Mouse (Mus musculus): ENCODE data around the gene Wdr92. TPM values are rescaled to one million over a fixed set of nuclear protein-coding genes. Genes with fewer than 3 reads are reported as not detected.

Wdr92 gene
- total RNA-seq (2015; ENCODE audit: low replicate concordance) = 3.3 and 7.1 TPM in 2 replicates
- 7.8 and 14.5 TPM in 2 replicates for total RNA-seq (2017; ENCODE audit: low replicate concordance)

DNA sequence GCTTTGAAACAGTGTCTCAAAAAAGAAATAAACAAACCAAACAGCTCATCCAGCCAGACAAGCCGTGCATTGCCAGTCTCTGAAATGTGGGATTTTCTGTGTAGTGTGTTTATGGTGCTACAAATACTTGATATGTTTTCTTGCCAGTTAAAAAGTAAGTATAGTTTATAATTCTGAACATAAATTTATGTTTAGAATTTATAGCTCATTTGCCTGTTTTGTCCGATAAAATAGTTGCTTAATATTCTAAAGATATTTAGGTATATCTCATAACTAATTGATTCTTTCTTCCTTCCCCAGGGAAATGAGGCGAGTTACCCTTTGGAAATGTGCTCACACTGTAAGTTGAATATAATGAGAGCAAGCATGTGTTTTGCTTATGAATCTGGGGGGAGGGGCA lies at the start of gene Wdr92:
Wdr92 (plus strand) TSS at position 301 of the 400 bp plus-strand sequence.
- no peak for ATAC-seq (replicated peaks; ENCODE audit: low FRiP score, poor library complexity, severe bottlenecking)

DNA sequence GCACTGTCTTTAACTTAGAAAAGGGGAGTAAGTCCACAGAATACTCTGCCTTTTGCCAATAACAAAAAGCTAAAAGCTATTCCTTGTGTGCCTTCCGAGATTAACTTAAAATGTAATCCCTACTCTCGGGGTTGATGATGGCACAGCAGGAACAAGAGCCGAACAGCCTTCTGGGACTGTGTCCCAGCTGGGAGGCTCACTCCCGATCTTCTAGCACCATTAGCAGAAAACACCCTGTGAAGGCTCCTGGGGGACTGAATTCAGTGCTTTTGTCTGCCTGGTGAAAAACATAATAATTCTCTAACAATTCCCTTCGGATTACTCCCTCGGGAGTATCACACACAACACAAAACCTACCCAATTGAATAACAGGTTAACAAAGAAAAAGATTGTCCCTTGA lies 46.3 kb upstream of the Wdr92 start:
- ATAC-seq (replicated peaks; ENCODE audit: low FRiP score, poor library complexity, severe bottlenecking) = no peak

DNA sequence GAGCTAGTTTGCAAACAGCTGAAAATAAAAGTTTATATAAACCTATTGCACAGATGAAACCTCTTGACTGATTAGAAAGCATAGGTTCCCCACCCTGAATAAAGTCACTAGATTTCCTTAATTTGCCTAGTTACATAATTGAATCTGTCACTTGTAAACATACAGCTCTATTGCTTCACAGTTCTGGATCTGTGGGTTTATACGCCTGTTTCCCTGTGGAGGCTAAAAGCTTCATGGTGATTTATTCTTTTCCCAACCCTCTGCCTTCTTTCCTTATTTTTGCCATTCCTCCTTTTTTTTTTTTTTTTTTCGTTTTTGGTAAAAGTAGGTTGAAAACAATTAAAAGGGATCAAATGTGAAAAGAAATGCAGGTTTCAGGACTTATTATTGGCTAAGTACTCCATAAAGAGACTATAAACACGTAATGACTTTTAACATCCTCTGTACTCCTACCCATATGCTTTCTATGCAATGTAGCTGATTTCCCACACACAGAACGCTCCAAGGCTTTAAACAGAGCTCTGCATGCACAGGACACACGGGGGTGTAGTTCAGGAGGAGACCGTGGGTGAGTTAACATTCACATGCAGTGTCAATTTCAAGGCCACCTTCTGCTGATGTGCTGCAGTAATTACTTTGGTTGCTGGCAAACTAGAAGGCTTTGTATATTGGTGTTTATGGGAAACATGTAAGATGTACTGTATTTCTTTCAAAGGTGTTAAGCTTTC lies 43.4 kb upstream of the Wdr92 start:
- ATAC-seq (replicated peaks; ENCODE audit: low FRiP score, poor library complexity, severe bottlenecking) = no peak

DNA sequence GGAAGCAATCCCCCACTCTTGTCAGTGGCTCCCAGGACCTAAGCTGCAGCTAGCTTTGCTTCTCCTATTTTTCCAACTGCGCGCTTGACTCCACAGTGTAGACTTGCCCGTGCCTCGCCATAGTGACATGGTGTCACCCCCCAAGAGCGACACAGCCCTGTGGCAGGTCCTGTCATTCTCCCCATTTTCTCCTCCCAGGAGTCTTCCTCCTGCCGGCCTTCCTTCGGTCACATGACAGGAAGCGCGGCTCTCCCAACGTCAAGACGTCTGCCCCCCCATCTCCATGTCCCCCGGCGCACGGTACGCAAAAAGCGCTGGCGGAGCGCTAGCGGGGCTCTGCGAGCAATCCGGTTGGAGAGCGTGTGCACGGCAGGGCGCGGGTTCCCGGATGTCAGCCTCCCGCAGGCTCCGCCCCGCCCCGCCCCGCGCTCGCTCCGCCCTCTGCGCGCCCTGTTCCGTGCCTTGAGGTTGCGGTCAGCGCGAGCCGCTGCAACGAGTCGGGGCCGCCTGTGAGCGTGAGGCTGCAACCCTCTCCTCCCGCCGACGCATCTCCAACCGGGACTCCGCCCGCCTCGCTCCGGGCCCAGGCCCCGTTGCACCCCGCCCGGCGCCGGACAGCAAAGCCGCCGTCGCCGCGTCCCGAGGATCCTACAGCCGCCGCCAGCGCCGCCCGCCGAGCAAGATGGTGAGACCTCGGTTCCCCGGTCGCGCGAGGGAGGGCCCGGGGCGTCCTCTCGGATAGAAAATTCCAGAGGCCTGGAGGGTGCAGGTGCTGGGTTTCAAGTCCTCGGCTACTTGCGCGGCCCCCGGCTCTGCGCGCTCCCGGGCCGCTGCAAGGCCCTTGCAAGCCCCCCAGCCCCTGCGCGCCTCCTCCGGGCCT lies 22.8 kb upstream of the Wdr92 start, which contains the start of gene Ppp3r1:
Ppp3r1 (plus strand) TSS at position 406 of the 880 bp plus-strand sequence.
- ATAC-seq (replicated peaks; ENCODE audit: low FRiP score, poor library complexity, severe bottlenecking) = peak; percentile 96

DNA sequence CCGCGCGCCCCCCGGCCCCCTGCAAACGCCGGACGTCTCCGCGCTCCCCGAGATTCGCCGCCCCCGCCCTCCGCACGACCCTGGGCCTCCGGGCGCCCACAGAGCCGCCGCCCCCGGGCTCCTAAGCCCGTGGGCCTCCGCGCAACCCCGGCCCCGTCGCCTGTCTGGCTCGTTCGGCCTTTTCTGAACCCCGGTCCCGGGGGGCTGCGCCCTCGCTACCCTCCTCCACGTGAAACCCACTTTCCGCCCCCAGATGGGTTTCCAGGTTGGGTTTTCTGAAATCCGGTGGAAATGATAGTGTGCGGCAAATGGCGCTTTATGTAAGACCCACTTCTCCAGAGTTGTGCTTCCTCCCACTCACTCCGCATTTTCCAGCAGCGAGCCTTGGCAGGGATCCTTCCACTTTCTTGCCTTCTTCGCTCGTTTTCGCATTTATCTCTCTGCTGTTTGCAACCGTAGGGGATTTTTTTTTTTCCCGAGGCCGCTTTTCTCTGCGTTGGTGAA lies 22.1 kb upstream of the Wdr92 start:
- ATAC-seq (replicated peaks; ENCODE audit: low FRiP score, poor library complexity, severe bottlenecking) = 0 out of 2 replicates have a peak, but pooled peaks have one; percentile 16

DNA sequence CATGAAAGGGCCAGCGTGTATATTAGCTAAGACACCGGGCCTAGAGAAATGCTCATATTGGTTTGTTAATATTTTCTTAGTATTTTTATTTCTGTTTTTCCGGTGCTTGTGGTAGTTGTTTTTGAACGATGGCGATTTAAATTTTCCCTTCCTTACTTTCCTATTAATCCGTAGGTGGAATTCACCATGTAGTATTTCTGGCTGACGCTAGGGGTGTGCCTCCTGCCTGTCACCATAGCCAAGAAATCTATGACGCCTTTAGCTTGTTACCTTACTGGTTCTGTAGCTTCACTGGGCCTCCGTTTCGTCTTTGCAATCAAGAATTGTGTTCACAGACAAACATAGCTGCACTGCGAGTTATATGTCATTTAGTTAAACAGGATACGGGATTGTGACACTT lies 21.7 kb upstream of the Wdr92 start:
- peak; percentile 87 for ATAC-seq (replicated peaks; ENCODE audit: low FRiP score, poor library complexity, severe bottlenecking)

DNA sequence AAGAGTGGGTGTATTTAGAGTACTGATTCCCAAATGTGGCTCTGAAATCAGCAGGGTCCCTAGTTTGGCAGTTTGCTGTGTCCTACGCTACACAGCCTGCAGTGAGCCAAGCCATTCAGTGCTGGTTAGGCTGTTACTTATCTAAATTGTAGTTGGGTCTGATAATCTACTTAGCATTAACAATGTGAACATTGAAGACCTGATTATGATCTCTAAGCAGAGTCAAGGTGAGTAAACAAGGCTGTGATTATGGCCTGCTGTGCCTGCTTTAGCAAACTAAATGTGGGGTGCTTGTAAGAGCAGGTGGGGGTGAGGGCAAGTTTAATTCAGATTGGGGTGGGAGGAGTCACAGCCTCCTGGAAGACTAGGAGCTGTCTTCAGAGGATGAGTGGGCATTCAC lies 18.0 kb upstream of the Wdr92 start:
- no peak for ATAC-seq (replicated peaks; ENCODE audit: low FRiP score, poor library complexity, severe bottlenecking)

DNA sequence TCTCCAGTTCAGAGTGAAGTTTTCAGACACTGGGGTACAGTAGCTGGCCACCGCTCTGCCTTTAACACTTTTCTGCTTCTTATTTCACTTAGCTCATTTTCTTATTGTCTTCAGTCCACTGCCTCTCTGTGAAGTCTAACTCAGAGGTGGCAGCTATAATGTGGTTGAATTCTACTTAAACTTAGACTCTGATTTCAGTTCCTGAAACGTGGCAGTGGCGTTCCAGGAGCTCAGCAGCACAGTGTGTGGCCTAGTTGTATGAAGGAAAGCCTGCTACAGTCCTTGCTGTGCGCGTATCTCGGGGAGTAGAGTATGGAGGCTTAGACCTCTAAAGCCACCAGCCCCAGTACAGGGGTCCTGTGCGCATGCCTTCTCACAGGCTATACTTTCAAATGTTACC lies 15.3 kb upstream of the Wdr92 start:
- ATAC-seq (replicated peaks; ENCODE audit: low FRiP score, poor library complexity, severe bottlenecking) = no peak

DNA sequence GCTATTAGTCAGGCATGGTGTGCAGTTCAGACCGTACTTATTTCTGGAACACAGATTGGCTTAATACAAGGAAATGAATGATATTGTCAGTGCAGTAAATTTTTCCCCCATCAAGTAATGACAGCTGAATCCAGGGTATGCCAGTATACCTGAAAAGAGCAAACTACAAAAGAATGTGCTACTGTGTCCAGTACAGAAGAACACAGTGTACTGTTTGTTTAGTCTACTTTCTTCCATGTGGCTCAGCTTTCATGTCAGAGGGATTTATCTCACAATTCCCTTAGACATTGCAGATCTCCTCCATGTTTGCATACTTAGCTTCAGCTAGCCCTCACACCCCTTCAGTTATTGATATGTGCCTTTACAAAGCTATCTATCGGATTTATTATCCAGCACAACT lies 12.6 kb upstream of the Wdr92 start:
- no peak for ATAC-seq (replicated peaks; ENCODE audit: low FRiP score, poor library complexity, severe bottlenecking)

DNA sequence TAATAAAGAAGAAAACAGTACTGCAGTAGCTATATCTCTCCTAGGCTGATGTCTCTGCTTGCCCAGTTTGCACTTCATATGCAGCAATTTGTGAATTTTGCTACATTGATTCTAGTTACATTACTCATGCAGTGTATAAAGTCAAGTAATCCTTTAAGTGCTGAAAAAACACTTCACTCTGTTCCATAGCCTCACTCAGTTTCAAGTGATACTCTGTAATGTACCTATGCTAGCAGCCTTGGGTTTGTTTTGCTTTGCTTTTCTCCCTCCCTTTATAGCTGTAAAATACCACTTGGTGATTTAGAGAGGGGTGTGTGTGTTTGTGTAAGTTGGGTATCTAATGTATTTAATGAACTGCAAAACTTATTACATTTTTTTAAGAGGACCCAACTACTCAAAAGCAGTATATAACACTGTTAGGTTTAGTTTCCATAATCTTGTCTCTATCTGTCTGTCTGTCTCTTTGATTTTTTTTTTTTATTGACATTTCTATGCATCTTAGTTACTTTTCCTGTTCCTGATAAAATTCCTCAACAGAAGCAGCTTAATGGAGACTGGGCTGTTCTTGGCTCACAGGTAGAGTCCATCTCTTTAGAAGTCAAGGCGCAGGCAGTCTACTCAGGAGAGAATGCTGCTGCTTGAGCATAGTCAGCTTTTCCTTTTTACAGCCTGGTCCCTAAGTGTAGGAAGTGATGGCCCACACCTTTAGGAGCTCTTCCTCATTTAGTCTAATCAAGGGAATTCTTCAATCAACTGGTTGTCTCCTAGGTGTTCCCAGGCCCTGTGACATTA lies 10.8 kb upstream of the Wdr92 start:
- no peak for ATAC-seq (replicated peaks; ENCODE audit: low FRiP score, poor library complexity, severe bottlenecking)

DNA sequence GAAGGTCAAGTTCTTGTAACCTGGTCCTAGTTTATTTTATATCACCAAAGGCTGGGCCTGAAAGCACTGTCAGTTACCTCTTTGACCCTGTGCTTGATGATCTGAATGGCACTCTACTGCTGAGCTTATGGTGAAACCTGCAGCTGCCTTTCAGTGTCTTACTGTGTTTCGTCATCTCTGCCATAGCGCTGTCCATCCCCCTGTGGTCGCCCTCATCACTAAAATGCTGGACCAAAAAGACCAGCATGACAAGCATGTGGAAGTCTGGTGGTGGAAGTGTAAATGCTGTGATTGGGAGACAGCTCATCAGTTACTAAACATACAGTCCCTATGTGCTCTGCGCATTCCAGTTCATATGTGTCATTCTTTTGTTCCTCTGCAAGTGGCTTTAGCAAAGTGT lies 9.6 kb upstream of the Wdr92 start:
- ATAC-seq (replicated peaks; ENCODE audit: low FRiP score, poor library complexity, severe bottlenecking) = no peak

DNA sequence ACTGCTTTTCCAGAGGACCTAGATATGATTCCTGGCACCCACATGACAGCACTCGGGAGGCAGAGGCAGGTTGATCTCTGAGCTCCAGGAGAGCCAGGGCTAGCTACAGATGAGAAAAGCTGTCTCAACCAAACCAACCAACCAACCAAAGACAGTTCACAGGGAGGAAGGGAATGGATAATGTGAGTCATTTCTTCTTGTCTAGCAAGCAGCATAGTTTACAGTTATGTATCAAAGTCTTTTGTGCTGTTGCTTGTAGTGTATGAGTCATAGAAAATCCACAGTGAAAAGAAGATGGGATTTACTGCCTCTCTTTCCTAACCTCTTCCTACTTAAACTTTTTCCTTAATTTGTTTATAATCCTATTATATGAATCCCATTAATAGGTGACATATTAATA lies 5.3 kb upstream of the Wdr92 start:
- ATAC-seq (replicated peaks; ENCODE audit: low FRiP score, poor library complexity, severe bottlenecking) = no peak

DNA sequence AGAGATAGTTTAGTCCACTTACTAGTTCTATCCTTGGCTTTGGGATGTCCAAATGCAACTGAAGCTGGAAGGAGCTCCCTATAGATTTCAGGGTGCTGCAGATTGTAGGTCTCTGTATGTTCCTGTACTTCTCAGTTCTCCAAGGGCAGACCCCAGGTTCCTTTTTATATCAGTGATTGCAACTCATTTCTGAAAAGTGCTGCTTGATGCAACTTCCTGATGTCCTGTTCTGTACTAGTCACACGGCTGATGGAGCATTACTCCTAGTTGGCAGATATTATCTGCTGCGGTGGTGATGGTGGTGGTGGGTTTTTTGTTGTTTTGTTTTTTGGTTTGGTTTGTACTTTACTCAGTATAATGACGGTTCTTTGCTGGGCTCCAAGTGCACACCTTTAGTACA lies 1.2 kb upstream of the Wdr92 start:
- no peak for ATAC-seq (replicated peaks; ENCODE audit: low FRiP score, poor library complexity, severe bottlenecking)

DNA sequence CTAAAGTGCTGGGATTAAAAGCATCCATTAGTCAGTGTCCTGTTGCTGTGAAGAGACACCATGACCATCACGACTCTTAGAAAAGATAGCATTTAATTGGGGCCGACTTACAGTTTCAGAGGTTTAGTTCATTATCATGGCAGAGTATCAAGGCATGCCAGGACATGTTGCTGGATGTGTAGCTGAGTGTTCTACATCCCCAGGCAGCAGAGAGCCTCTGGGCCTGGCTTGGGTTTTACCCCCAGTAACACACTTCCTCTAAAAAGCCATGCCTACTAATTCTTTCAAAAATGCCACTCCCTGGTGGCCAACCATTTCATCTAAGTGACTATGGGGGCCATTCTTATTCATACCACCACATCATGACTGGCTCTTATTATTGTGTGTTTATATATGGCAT lies 1.3 kb downstream of the Wdr92 start:
- no peak for ATAC-seq (replicated peaks; ENCODE audit: low FRiP score, poor library complexity, severe bottlenecking)

DNA sequence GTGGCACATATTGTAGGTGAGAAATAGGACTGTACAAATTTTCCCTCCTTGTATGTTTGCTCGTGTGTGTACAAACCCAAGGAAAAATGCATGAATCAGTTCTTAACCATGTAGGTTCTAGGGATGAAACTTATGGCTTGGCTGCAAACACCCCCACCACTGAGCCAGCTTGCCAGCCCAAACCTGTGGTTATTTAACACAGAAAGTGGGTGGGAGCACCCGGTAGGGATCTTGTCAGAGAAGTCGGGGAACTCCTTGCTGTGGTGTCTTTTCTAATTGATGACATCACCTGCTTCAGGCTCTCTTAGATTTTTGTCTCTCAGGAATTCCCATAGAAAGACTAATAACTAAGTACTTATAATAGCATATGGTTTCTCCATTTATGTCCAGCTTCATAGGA lies 5.7 kb downstream of the Wdr92 start:
- no peak for ATAC-seq (replicated peaks; ENCODE audit: low FRiP score, poor library complexity, severe bottlenecking)

DNA sequence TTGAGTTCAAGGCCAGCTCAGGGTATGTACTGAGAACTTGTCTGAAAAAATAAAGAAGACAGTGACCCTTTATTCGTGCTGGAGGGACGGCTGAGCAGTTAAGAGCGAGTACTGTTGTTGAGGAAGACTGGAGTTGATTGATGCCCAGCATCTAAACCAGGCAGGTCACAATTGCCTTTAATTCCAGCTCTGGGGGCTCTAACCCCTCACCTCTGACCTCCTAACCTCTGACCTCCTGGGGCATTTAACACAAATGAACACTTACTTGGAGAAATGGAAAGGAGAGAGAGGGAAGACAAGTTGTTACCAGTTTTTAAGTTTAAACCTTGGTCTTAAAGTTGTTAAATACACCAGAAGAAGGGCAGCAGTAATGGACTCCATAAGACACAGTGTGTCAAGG lies 6.9 kb downstream of the Wdr92 start:
- ATAC-seq (replicated peaks; ENCODE audit: low FRiP score, poor library complexity, severe bottlenecking) = no peak

DNA sequence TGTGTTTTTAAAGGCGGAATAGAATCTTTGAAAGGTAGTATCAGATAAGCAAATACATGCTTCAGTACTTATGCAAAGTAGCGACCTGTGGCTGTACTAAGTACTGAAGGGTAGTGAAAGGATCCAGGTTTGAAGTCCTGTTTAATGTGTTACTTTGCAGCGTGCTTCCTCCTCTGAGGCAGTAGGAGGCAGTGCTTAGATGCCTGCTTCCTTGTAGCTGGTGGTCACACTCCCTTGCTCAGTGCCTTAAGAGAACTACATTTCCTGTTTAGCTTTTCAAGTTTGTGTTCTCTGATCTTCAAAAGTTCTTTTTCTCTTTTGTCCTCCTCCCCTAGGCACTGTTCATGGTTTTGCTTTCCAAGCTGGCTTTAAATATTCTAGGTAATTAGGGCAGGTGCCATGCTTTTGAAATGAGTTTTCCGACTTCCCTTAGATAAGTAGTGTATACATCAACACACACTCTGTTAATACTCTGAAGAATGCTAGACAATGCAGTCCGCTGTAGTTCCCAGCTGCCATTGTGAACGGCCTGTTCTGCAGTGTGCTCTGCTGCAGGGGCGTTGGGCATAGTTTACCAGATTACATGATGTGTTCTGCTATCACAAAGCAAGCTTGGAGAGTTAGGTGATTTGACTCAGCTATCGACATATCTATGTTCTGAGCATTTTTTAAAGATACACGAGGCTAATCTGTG lies 10.4 kb downstream of the Wdr92 start:
- ATAC-seq (replicated peaks; ENCODE audit: low FRiP score, poor library complexity, severe bottlenecking) = no peak

DNA sequence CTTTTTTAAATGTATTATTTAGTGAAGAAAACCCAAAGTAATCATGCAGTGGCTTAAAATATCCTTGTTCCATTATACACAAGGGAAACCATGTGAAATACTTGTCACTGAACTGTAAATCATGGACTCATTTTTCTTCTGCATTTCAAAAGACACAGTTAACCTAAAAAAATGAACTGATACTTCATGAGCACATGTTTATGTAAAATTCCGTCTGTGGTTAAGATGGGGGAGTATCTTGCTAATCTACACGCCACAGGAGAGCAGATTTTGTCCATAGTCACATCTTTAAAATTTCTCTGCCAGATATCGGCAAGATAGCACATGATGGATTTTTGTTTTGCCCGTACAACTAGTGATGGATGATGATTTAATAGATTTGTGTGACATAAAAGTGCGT lies 17.3 kb downstream of the Wdr92 start:
- no peak for ATAC-seq (replicated peaks; ENCODE audit: low FRiP score, poor library complexity, severe bottlenecking)

DNA sequence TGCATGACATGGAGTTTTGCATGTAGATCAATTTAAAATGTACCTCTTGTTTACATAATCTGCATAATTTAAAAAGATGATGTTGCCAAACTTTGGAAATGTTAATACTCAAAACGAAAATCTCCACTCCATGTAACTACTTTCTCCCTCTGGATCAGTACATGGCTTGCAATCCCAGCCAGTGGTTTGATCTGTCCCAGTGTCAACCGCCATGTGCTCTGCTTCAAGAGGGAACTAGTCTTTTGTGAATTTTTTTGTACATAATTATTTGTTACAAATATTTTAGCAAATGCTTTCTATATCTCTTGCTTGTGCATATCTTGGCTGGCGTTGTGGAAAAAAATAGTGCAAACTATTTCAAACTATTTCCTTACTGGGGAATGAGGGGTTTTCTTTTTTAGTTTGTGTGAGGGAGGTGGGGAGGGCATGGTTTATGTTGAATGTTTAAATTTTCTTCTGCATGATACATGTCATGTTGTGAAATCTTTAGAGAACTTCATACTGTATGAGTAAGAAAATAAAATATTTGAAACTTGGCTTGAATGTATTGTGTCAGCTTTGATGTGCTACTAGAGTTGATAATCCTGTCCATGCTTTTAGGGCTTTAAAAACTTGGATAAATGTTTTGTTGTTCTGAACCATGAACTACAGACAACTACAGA lies 18.1 kb downstream of the Wdr92 start:
- ATAC-seq (replicated peaks; ENCODE audit: low FRiP score, poor library complexity, severe bottlenecking) = no peak

Measured in erythroblast, adult 5-6 weeks (primary cell).